Mouse (Mus musculus): ENCODE results near the gene Gm49333.

The Gm49333 gene

DNA sequence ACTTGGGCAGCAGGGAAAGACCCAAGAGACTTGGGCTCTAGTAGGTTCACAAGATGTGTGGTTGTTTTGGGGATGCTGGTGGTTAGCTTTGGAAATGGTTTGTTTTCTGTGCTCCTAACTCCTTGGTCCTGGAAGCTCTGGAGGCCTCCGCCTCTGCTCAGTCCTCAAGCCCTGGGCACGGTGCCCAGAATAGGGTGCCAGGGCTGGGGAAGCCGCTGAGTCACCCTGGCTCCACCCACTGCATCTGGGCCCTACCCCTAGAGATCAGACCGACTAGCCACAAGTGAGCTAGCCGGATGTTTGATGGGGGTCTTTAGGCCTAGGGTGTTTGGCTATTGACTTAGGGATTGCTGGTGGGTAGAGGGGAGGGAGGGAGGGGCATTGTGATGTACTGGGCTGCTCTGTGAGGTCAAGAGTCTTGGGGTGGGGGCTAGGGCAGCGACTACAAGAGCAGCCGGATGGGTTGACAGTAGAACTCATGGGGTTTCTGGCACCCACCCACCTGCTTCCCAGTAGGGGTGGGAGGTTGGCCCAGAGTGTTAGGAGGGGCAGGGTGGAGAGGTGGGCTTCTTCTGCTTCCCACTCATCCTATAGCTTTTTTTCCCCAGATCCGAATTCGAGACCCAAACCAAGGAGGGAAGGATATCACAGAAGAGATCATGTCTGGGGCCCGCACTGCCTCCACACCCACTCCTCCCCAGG lies 66.7 kb downstream of the Gm49333 start:
- CTCF ChIA-PET = interaction anchor here (0.7 kb wide), 1 partner anchor 235 kb away, joined by 3 read pairs; no protein-coding TSS in a partner anchor

DNA sequence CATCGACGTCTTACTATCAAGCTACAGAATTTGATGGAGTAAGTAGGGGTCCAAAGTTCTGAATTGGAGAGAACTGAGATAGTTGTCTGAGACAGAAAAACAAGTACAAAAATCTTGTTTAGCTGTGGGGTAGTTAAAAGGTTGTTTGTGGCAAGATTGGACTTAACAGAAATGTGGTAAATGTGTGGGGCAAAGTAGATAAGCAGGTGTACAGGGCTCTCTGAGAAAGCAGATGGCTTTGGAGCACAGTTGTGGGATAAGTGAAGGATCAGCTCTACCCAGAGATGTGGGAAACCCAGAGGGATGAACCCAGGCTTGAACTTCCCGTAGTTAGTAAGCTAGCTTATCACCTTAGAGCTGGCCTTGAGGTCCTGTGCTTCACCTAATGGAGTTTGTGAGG lies 79.4 kb downstream of the Gm49333 start:
- CTCF ChIA-PET = no interaction called here

DNA sequence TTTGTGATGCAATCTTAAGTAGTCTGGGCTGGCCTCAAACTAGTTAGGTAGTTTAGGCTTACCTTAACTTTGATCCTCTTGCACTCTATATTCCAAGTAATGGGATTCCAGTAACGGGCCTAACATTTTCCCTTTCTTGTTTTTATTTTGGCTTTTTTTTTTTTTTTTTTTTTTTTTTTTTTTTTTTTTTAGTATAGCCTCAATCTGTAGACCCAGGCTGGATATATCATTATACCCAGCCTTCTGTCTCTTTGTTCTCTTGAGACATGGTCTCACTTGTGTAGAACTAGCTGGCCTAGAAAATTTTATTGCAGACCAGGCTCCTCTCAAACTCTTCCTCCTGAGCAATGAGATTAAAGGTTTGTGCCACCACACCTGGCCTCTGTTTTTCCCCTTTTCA lies 80.2 kb downstream of the Gm49333 start:
- CTCF ChIA-PET = no interaction called here

DNA sequence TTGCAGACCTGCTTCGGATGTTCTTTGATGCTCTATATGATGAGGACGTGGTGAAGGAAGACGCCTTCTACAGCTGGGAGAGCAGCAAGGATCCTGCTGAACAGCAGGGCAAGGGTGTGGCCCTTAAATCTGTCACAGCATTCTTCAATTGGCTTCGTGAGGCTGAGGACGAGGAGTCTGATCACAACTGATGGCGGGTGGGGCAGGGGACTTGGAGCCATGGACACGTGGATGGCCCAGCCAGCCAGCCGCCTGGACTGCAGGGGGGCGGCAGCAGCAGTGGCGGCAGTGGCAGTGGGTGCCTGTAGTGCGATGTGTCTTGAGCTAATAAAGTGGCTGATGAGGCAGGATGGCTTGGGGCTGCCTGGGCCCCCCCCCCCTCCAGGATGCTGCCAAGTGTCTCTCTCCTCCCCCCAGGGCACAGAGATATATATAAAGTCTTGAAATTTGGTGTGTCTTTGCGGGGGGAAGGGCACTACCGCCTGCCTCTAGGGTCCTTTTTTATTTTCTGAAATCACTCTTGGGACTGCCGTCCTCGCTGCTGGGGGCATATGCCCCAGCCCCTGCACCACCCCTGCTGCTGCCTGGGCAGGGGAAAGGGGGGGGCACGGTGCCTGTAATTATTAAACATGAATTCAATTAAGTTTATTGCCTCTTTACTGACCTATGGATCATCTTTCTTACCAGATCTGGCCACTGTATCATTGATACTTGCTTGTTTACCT lies 81.0 kb downstream of the Gm49333 start:
- CTCF ChIA-PET = no interaction called here

DNA sequence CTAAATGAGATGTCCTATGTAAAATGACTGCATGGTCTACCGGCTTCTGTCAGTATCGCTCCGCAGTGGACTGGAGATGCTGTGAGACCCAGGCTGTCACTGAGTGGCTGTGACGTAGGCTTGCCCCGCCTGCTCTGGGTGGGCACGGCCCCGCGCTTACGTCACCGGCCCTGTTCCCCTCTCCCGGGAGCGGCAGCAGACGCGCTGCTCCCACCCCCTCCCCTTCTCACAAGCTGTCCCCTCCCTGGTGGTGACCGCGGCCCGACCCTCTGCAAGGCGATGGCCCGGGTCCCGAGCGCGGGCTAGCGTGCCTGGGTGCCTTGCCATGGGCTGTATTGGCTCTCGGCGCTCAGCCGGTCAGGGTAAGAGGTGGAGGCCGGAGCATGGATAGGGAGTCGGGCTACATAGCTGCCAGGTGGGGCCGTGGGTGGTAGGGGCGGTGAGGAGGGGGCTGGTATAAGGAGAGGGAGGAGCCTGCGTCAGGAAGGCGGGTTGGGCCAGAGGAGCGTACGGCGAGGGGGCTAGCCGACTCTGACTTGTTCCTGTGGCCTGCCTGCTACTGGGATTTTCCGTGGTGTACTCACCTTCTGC lies 81.8 kb downstream of the Gm49333 start, which contains the start of gene Fam131a:
Gene Fam131a (plus strand): TSS at position 131 of the 591 bp plus-strand sequence.
- CTCF ChIA-PET = no interaction called here

DNA sequence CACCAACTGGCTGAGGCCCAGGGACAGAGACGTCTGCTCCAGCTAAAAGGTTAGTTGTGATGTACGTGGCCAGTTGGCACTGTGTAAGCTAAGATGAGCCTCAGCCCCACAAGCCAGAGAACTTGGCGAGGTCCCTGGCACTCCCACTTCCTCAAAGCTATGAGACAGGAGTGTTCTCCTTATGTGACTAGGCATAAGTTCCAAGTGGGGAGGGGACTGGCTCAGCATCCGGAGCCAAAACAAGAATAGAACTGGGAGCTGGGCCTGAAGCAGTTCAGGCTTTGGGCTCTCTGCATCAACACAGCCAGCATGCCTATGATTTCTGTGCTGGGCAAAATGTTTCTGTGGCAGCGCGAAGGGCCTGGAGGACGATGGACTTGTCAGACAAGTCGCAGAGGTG lies 83.4 kb downstream of the Gm49333 start:
- CTCF ChIA-PET = no interaction called here

All from spleen, embryonic (tissue).